Mouse (Mus musculus) kidney, embryonic 15.5 days (tissue): ENCODE results near the gene Abca6. TPM values are rescaled to one million over a fixed set of nuclear protein-coding genes. Genes with fewer than 3 reads are reported as not detected.

ENCODE experiments used
- ATAC-seq: fragments of 200-750 bp; cut with Nextera tagmentation; replicated peaks from 2 replicates; pipeline ENCODE4 v1.8.0; 2017; ENCODE audit warnings: moderate TSS enrichment; ENCODE audit not compliant: low FRiP score
- H3K27ac ChIP-seq: fragments of 300-500 bp; sonication (generic); 2 replicates; pipeline ENCODE4 v1.5.1; 2015; ENCODE audit warnings: mild to moderate bottlenecking, inconsistent platforms
- H3K27me3 ChIP-seq: fragments of 300-500 bp; sonication (generic); 2 replicates; pipeline ENCODE4 v1.6.1; 2015; ENCODE audit warnings: inconsistent platforms
- H3K36me3 ChIP-seq: fragments of 300-500 bp; sonication (generic); 2 replicates; pipeline ENCODE4 v1.6.1; 2015; ENCODE audit warnings: inconsistent platforms
- H3K4me1 ChIP-seq: fragments of 300-500 bp; sonication (generic); 2 replicates; pipeline ENCODE4 v1.6.1; 2015; ENCODE audit warnings: inconsistent platforms
- H3K4me2 ChIP-seq: fragments of 300-500 bp; sonication (generic); 2 replicates; pipeline ENCODE4 v1.6.1; 2015; ENCODE audit warnings: moderate library complexity, mild to moderate bottlenecking, inconsistent platforms
- H3K4me3 ChIP-seq: fragments of 300-500 bp; sonication (generic); replicated peaks from 2 replicates; pipeline ENCODE4 v1.5.1; 2015; ENCODE audit warnings: mild to moderate bottlenecking, inconsistent platforms
- H3K9ac ChIP-seq: fragments of 300-500 bp; sonication (generic); 2 replicates; pipeline ENCODE4 v1.6.1; 2015; ENCODE audit warnings: mild to moderate bottlenecking, inconsistent platforms
- H3K9me3 ChIP-seq: fragments of 300-500 bp; sonication (generic); replicated peaks from 2 replicates; pipeline ENCODE4 v1.6.1; 2016; ENCODE audit warnings: inconsistent platforms
- WGBS: fragments of 180-500 bp; shearing (Covaris S2); methylation state at CpG from one replicate; pipeline ENCODE4 v1.1.7; 2015; ENCODE audit warnings: mixed read lengths; 5-methylcytosine and 5-hydroxymethylcytosine counted together
- polyA plus RNA-seq: library from polyadenylated mRNA; unstranded; fragments of >200 nt; fragmentation: Nextera tagmentation; extraction: Ambion mirVana; gene quantifications from 2 replicates; pipeline ENCODE4 v1.2.1, GENCODE M21; 2015

Abca6 gene
- polyA plus RNA-seq, 1 experiment from 2014 or later, result 0.60 TPM

DNA sequence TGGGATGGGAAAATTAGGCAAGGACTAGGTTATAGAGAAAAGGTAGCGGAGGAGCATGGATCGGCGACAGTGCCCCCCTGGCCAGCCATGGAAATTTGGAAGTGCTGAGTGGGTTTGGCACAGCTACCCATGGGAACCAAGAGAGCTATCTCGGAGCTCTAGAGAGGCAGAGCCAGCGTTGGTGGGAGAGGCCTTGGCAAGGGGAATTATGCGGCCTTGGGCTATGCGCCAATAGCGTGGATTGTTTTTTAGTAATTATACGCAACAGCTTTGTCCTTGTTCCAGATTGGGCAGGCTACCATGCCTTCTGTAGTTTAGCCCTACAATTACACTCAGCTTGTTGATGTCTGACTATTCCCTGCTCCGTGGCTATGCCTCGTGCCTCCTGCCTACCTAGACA, 15.2 kb upstream of the Abca6 start:
- Histone ChIP-seq H3K4me2 (no peak overlapping the region), H3K9me3 (no peaks in the 10 kb centered on the region), H3K36me3 (no peaks in the 10 kb centered on the region), H3K27me3 (no peaks in the 10 kb centered on the region), H3K4me1 (no peaks in the 10 kb centered on the region), H3K4me3 (no peak overlapping the region), H3K9ac (no peak overlapping the region), H3K27ac (no peak overlapping the region)
- 86% methylated on average over 11 of the region's 11 CpGs for WGBS
- no peak for ATAC-seq

DNA sequence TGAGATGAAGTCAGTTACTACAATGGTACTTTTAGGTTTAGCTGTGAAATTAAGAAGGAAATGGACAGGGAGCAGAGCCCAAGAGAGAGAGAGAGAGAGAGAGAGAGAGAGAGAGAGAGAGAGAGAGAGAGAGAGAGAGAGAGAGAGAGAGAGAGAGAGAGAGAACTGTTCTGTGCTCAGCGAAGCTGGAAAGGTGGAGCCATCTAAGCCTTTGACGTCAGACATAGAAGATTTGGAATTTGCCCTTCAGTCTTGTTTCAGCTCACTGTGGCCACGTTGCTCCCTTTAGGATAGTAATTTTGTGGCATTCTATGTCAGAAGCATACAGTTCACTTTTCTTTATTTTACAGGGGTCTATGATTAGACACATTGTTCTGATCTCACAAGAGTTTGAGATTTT, 10.3 kb upstream of the Abca6 start:
- Histone ChIP-seq H3K36me3 (no peaks in the 10 kb centered on the region), H3K9me3 (no peaks in the 10 kb centered on the region), H3K4me1 (no peaks in the 10 kb centered on the region), H3K9ac (no peak overlapping the region), H3K4me3 (no peak overlapping the region), H3K27me3 (no peaks in the 10 kb centered on the region), H3K4me2 (no peak overlapping the region), H3K27ac (no peak overlapping the region)
- no peak for ATAC-seq
- 87% methylated on average over 3 of the region's 3 CpGs for WGBS

DNA sequence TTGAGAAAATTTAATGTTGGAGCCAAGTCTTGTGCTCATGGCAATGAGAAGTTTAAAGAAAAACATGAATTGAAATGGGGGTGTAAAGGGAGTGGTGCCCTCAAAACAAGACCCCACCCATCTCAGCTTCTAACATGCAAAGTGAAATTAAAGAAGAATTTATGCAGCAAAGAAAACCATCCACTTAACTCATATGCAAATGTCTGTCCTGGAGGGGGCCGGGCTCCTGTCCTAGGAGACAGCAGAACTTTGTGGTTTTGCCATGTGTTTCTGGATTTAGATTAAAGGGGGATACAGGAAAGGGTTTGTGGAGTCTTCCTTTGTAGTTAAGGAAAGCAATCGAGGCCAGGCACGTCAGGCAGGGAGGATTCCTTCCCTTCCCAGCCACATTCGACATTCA, 6.3 kb upstream of the Abca6 start:
- H3K4me2 ChIP-seq, result no peak overlapping the region
- 75% methylated on average over 4 of the region's 4 CpGs for WGBS
- no peaks in the 10 kb centered on the region for H3K27me3 ChIP-seq
- H3K36me3 ChIP-seq, result no peaks in the 10 kb centered on the region
- H3K4me1 ChIP-seq, result no peaks in the 10 kb centered on the region
- no peak overlapping the region for H3K9ac ChIP-seq
- no peak overlapping the region for H3K4me3 ChIP-seq
- H3K27ac ChIP-seq, result no peak overlapping the region
- no peaks in the 10 kb centered on the region for H3K9me3 ChIP-seq
- ATAC-seq, result no peak

DNA sequence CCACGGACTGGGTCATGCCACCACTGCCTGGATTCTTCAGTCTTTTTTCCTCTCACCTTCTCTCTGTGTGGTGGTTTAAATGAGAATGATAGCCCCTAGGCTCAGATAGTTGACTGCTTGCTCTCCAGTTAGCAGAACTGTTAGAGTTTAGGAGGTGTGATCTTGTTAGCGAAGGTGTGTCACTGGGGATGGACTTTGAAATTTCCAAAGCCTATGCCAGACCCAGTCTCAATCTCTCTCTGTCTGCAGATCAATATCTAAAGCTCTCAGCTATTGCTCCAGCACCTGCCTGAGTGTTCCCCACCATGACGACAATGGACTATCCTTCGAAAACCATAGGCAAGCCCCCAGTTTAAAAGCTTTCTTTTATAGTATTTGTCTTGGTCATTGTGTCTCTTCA, 5.5 kb upstream of the Abca6 start:
- no peaks in the 10 kb centered on the region for H3K36me3 ChIP-seq
- H3K27ac ChIP-seq, result no peak overlapping the region
- no peaks in the 10 kb centered on the region for H3K27me3 ChIP-seq
- H3K4me1 ChIP-seq, result no peaks in the 10 kb centered on the region
- no peak overlapping the region for H3K4me2 ChIP-seq
- H3K9ac ChIP-seq, result no peak overlapping the region
- H3K9me3 ChIP-seq, result no peaks in the 10 kb centered on the region
- no peak overlapping the region for H3K4me3 ChIP-seq
- WGBS, result 95% methylated on average over 4 of the region's 4 CpGs
- ATAC-seq, result no peak

DNA sequence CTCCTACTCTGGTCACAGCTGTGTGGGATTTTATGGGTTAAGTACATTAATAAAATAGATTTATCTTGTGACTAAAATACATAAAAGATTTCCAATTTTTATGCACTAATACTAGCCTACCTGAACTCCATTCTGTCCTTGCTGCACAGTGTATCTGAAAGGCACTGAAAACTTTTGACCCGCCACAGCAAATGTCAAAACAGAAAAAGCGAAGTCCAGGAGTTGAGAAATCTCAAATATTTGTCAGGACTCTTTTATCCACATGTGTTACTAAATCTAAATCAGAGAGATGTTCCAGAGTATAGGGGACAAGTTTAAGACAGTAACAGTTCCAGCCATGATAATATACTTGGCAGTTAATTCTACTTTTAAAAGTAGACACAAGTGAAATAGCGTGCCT, 680 bp upstream of the Abca6 start:
- Histone ChIP-seq H3K27me3 (no peaks in the 10 kb centered on the region), H3K9ac (no peak overlapping the region), H3K9me3 (no peaks in the 10 kb centered on the region), H3K4me2 (no peak overlapping the region), H3K4me1 (0 out of 2 replicates have a peak, but pooled peaks cover 4% of the 10 kb centered on the region), H3K36me3 (no peaks in the 10 kb centered on the region), H3K27ac (no peak overlapping the region), H3K4me3 (no peak overlapping the region)
- 71% methylated on average over 3 of the region's 3 CpGs for WGBS
- no peak for ATAC-seq

DNA sequence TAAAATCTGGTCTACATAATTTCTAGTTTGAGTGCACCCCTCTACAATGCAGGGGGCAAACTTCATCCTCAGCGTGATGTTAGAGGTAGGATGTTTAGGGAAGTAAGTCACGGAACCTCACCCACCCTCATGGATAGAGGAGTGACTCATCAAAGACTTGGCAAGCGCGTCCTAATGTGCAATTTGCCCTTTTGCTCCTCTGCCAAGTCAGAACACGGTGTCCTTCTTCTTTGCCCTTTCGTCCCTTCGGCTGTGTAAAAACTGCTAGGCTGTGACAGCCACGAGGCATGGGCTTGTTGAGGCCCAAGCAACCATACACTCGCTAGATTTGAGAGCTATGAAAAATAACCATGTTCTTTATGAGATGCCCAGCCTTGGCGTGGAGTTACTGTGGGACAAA, 6.8 kb downstream of the Abca6 start:
- no peaks in the 10 kb centered on the region for H3K9me3 ChIP-seq
- no peak overlapping the region for H3K9ac ChIP-seq
- whole genome bisulfite sequencing, result 78% methylated on average over 10 of the region's 10 CpGs
- H3K27me3 ChIP-seq, result no peaks in the 10 kb centered on the region
- no peak for ATAC-seq
- H3K4me3 ChIP-seq, result no peak overlapping the region
- H3K4me1 ChIP-seq, result no peaks in the 10 kb centered on the region
- H3K4me2 ChIP-seq, result no peak overlapping the region
- H3K36me3 ChIP-seq, result no peaks in the 10 kb centered on the region
- no peak overlapping the region for H3K27ac ChIP-seq

DNA sequence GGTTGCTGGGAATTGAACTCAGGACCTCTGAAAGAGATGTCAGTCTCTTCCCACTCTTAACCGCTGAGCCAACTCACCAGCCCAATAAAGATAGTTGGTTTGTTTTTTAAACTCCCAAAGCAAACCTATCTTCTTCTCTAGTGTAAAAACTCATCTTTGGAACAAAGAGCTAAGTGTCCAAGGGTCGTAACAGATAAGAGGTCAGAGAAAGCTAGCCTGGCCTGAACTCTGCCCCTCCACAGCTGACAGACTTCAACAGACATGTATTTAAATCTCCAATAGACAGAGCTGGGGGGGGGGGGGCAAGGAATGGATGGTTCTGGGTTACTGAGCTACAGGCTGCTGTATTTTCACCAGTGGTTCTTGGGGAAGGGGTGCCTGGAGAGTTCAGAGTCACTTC, 14.1 kb downstream of the Abca6 start:
- Histone ChIP-seq H3K27ac (no peak overlapping the region), H3K4me1 (no peaks in the 10 kb centered on the region), H3K4me3 (no peak overlapping the region), H3K9me3 (no peaks in the 10 kb centered on the region), H3K36me3 (no peaks in the 10 kb centered on the region), H3K4me2 (no peak overlapping the region), H3K27me3 (no peaks in the 10 kb centered on the region), H3K9ac (no peak overlapping the region)
- WGBS, result 84% methylated on average over 2 of the region's 2 CpGs
- ATAC-seq, result no peak

DNA sequence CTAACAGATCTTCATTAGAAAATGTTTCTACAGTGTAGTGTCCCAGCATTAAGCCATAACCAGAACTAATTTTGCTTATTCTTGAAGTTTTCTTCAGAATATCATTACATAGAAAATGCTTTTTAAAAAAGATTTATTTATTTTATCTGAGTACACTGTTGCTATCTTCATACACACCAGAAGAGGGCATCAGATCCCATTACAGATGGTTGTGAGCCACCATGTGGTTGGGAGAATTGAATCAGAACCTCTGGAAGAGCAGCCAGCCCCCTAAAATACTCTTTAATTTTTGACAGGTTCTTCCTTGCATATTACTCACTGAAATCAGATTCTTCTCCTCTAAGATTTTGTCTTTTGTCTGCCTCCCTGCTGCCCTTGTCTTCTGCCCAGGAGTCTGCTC, 18.6 kb downstream of the Abca6 start:
- Histone ChIP-seq H3K9ac (no peak overlapping the region), H3K4me3 (no peak overlapping the region), H3K27me3 (no peaks in the 10 kb centered on the region), H3K9me3 (no peaks in the 10 kb centered on the region), H3K4me2 (no peak overlapping the region), H3K4me1 (no peaks in the 10 kb centered on the region), H3K36me3 (no peaks in the 10 kb centered on the region), H3K27ac (no peak overlapping the region)
- no peak for ATAC-seq

DNA sequence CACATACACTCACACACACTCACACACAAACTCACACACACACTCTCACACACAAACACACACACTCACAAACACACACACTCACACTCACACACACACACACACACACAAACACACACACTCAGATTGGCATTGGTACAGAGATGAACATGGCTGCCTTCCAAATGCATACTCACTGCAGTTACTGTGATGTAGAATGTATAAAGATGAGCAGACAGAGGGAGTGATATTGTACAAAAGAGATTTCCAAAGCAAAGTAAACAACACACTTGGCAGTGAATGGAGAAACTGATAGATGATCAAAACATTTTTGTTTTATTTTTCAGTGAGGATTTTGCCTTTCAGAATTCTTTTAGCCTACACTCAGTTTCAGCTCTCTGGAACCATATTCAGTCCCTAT, 34.5 kb downstream of the Abca6 start:
- H3K9me3 ChIP-seq, result no peaks in the 10 kb centered on the region
- no peak overlapping the region for H3K4me3 ChIP-seq
- no peak for ATAC-seq
- no peak overlapping the region for H3K9ac ChIP-seq
- H3K27ac ChIP-seq, result no peak overlapping the region
- no peaks in the 10 kb centered on the region for H3K27me3 ChIP-seq
- H3K4me1 ChIP-seq, result no peaks in the 10 kb centered on the region
- no peaks in the 10 kb centered on the region for H3K36me3 ChIP-seq
- no peak overlapping the region for H3K4me2 ChIP-seq

DNA sequence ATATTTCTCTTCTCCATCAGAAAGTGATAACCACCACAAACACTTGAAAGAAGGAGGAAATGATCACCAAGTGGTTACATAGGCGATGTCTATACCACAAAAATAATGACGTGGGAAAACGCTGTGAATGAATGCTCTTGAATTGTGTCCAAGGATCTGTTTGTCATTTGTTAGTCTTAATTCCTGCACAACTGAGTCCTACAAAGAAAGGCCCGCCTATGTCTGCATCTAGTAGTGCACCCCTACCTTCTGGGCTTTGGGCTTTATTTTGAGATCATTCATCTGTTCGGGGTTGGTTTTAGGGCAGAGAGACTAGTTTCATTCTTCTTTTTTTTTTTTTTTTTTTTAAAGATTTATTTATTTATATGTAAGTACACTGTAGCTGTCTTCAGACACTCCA, 47.6 kb downstream of the Abca6 start:
- no peak for ATAC-seq
- Histone ChIP-seq H3K9me3 (no peaks in the 10 kb centered on the region), H3K27me3 (no peaks in the 10 kb centered on the region), H3K4me3 (no peak overlapping the region), H3K4me2 (no peak overlapping the region), H3K27ac (no peak overlapping the region), H3K9ac (no peak overlapping the region), H3K36me3 (no peaks in the 10 kb centered on the region), H3K4me1 (no peaks in the 10 kb centered on the region)
- WGBS, result 86% methylated on average over 5 of the region's 5 CpGs

DNA sequence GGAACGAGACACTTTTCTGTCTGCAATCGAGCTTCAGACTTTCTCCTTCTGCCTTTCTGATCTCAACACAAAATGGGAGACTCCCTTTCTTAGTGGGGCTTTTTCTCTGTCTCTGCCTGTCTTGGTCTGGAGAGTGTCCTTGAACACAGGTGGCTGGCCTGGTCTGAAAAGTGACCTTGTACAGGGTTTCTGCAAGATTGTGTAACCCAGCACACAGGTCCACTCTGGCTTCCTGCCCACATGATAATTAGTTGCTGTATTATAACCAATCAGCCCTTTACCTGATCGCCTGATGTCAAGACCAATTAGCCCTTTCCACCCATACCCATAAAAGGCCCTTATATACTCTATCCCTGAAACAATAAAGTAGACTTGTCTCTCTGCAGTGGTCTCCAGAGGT, 52.7 kb downstream of the Abca6 start:
- WGBS, result 79% methylated on average over 3 of the region's 3 CpGs
- no peaks in the 10 kb centered on the region for H3K4me1 ChIP-seq
- H3K4me2 ChIP-seq, result no peak overlapping the region
- no peak for ATAC-seq
- no peaks in the 10 kb centered on the region for H3K9me3 ChIP-seq
- H3K4me3 ChIP-seq, result no peak overlapping the region
- no peaks in the 10 kb centered on the region for H3K27me3 ChIP-seq
- H3K36me3 ChIP-seq, result no peaks in the 10 kb centered on the region
- no peak overlapping the region for H3K27ac ChIP-seq
- no peak overlapping the region for H3K9ac ChIP-seq

DNA sequence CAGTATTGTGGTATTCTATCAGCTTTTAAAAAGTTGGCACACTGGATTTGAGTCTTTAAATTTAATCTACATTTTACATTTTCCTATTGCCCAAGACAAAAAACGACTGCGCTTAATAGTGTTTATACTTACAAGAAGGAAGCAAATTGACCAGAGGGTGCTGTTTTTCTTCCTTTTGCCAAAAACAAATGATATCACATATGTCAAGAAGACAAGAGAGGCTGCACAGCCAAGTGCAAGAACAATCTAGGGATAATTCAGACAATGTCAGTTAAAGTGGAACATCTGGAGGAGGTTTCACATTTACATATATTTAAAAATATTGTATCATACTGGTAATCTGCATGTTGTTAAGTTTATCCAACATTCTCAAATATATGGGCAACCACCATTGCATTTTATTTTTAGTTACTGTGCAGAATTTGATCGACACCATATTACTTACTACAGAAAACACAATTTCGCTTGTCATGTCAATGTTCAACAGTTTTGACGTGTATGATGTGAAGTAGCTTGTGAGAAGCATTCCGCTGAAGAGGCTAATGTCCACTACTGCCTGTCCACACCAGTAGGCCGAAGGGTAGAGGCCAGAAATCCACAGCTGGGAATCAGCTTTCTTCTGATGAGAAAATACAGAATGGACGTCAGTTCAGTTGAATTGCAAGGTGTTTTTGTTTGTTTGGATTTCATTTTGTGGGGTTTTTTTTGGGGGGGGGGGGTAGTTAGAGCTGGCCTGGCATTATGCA, 54.8 kb downstream of the Abca6 start:
- H3K4me3 ChIP-seq, result no peak overlapping the region
- no peaks in the 10 kb centered on the region for H3K27me3 ChIP-seq
- no peak for ATAC-seq
- H3K36me3 ChIP-seq, result no peaks in the 10 kb centered on the region
- H3K4me2 ChIP-seq, result no peak overlapping the region
- 84% methylated on average over 8 of the region's 8 CpGs for WGBS
- no peak overlapping the region for H3K27ac ChIP-seq
- H3K9ac ChIP-seq, result no peak overlapping the region
- H3K9me3 ChIP-seq, result no peaks in the 10 kb centered on the region
- H3K4me1 ChIP-seq, result no peaks in the 10 kb centered on the region

DNA sequence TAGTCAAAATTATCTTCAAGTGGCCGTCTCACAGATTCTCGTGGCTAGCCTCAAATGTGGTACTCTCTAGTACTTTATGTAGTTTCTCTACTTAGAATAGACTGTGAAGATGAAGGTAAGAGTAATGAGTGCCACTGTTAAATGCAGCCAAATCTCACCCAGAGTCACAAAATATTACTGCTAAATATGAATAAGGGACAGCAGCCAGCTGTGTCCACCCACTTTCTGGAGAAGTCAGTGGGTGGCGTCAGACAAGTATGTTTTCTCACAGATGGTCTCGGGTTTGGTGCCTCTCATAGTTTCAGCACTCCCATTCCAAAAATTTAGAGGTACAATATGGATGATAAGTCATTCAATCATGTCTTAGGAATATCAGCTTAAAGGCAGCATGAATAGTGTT, 56.3 kb downstream of the Abca6 start:
- H3K27me3 ChIP-seq, result no peaks in the 10 kb centered on the region
- no peaks in the 10 kb centered on the region for H3K9me3 ChIP-seq
- WGBS, result 89% methylated on average over 4 of the region's 4 CpGs
- H3K4me2 ChIP-seq, result no peak overlapping the region
- H3K4me1 ChIP-seq, result no peaks in the 10 kb centered on the region
- H3K9ac ChIP-seq, result no peak overlapping the region
- no peak for ATAC-seq
- H3K27ac ChIP-seq, result no peak overlapping the region
- H3K36me3 ChIP-seq, result no peaks in the 10 kb centered on the region
- no peak overlapping the region for H3K4me3 ChIP-seq
